Mouse (Mus musculus): ENCODE measurements around the gene Zbtb8b. TPM values are rescaled to one million over a fixed set of nuclear protein-coding genes. Genes with fewer than 3 reads are reported as not detected.

Gene Zbtb8b
- total RNA-seq, 2 experiments from 2014 or later: not detected

DNA sequence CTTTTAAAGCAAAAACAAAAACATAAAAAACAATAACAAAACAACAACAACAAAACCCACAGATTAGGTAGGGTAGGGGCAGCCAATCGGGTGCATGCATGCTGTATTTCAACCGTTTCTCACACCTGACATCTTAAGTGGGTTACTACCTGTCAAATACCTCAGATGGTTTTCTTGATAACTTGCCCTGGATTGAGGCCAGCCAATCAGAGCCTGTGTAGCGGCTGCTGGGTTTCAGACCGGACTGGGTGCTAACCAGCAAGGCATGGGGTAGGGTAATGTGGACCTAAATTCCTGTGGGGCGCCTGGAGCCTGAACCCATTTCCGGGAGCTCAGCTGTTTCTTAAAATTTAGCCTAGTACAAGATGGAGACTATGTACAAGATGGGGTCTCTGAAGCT, 492 bp upstream of the Zbtb8b start:
- ATAC-seq (replicated peaks; ENCODE audit: low FRiP score, poor library complexity, severe bottlenecking): no peak

DNA sequence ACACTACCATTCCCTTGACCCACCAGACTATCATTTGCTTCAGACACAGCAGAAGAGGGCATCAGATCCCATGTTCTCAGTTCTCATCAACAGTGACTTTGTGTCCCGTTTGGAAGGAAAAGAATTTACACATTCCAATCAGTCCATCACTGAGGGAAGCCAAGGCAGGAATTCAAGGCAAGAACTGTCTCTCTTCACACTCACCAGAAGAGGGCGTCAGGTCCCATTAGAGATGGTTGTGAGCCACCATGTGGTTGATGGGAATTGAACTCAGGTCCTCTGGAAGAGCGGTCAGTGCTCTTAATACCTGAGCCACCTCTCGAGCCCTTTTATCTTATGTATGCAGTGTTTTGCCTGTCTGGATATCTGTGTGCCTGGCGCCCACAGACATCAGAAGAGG, 22.3 kb downstream of the Zbtb8b start:
- ATAC-seq (replicated peaks; ENCODE audit: low FRiP score, poor library complexity, severe bottlenecking): no peak

DNA sequence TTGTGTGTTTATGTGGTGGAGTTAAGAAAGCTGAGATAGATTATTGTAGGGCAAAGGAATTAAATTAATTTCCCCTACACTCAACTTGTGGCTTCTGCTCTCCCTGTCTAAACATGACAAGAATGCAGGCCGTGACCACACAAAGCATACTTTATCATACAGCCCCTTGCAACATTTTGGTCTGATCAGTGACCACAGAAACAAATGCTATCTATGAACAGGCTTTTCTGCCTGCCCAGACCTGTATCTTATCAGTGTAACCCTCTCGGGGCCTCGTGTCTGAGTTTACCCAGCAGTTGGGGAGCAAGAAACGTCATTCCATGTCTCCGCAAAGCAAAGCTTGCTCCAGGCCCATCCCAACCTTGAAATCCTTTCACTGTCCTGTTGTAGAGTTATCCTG, 24.2 kb downstream of the Zbtb8b start:
- ATAC-seq (replicated peaks; ENCODE audit: low FRiP score, poor library complexity, severe bottlenecking): no peak

DNA sequence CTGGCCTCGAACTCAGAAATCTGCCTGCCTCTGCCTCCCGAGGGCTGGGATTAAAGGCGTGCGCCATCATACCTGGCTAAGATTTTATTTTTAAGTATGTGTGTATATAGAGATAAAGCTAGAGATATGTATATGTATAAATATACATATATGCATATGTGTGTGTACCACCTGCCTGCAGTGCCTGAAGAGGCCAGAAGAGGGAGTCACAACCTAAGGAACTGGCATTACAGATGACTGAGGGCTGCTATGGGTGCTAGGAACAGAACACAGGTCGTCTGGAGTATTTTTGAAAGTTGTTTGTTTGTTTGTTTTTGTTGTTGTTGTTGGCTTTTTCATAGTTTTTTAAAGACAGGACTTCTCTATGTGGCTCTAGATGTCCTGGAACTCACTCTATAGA, 24.8 kb downstream of the Zbtb8b start:
- no peak for ATAC-seq (replicated peaks; ENCODE audit: low FRiP score, poor library complexity, severe bottlenecking)

DNA sequence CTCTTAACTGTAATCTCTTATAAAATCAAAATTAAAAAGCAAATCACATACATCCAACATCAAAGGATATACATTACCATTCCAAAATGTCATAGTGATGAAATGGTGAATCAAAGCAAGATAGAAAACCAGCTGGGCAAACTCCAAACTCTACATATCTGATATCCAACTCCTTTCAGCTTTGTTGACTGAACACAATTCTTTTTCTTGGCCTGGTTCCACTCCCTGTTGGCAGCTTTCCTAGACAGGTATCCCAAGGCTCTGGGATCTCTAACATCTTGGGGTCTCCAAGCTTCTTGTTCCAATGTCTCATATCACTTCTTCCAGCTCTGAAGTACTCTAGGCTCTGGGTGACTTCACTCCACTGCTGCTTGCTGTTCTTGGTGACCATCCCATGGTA, 29.7 kb downstream of the Zbtb8b start:
- ATAC-seq (replicated peaks; ENCODE audit: low FRiP score, poor library complexity, severe bottlenecking): no peak

DNA sequence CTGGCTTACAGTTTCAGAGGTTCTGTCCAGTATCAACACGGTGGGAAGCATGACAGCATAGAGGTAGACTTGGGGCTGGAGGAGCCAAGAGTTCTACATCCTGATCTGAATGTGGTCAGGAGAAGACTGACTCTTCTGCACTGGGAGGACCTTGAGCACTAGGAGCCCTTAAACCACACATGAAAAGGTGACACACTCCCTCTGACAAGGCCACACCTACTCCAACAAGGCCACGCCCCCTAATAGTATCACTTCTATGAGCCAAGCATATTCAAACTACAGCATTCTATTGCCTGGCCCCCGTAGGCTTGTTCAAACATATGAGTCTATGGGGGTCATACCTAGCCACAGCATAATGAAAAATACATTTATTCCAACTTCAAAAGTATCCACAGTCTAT, 30.1 kb downstream of the Zbtb8b start:
- 0 out of 2 replicates have a peak, but pooled peaks have one; percentile 51 for ATAC-seq (replicated peaks; ENCODE audit: low FRiP score, poor library complexity, severe bottlenecking)

DNA sequence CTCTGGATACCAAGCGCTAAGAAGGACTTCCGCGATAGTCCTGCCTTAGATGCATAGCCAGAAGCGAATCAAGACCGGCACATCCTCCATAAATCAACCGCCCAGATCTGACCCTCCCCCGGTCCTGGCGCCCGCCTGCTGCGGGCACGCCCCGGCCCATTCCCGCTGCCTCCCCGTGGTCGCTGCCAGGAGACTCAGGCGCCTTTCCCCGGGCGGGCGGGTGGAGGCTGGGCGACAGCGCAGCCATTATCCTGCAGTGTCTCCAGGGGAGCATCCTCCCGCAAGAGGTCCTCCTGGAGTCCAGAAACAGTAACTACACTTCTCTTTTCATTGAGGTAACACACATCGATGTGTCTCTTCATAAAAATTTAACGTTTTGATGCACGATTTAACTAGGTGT, 34.2 kb downstream of the Zbtb8b start:
- peak; percentile 81 for ATAC-seq (replicated peaks; ENCODE audit: low FRiP score, poor library complexity, severe bottlenecking)

DNA sequence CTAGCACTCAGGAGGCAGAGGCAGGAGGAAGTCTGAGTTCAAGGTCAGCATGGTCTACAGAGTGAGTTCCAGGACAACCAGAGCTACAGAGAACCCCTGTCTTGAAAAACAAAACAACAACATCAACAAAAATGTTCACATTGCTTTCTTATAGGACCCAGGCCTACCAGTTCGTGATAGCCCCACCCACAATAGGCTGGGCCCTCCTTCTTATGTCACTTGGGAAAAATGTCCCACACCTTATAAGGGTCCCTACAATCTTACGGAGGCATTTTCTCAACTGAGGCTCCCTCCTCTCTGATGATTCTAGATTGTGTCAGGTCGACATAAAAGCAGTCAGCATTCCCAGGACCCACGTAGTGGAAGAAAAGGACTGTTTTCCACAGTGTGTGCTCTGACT, 40.8 kb downstream of the Zbtb8b start:
- ATAC-seq (replicated peaks; ENCODE audit: low FRiP score, poor library complexity, severe bottlenecking): no peak

DNA sequence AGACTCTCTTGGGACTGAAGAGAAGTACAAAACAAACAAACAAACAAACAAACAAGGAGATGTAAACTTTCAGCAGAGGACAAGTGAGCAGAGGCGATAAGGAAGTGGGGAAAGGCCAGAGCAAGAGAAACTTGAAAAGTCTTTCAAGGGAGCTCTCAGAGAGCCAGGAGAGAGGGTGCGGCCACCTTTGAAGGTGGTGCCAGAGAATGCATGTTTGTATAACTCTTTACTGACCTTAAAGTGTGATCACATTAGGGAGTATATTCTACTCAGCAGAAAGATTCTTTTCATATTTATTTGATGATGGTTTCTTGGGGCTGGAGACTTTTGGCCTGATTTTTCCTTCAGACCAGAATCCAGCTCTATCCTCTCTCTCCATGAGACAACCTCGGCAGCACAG, 43.7 kb downstream of the Zbtb8b start:
- ATAC-seq (replicated peaks; ENCODE audit: low FRiP score, poor library complexity, severe bottlenecking): no peak

DNA sequence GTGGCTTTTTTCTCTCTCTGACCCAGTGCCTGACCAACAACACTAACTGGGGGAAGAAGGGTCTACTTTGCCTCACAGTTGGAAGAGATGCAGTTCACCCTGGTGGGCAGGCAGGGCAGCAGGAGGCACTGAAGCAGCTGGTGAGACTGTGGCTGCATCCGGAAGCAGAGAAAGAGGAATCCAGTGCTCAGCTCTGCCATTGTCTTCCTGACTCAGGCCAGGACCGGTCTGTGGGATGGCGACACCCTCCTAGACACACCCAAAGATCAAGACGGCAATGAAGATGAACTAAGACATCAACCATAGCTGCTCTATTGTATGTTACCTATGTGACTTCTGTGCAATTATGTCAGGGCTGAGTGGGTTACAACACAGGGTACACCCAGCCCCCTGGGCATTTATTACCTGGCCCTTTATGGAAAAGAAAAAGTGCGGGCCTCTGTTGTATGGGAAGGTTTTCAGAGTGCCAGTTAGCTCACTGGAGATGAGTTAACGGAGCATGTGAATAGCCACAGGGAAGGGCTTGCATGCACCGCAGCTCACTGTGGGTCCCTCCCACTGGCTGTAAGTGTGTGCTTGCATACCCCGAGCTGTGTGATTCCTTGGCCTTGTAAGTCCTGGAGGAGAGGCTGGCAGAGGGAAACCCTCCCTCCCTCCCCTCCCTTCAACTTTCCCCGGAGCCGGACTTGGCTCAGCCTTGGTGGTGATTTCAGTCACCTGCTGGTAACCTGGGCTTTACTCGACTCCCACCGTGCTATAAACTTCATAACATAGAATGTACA, 46.4 kb downstream of the Zbtb8b start:
- no peak for ATAC-seq (replicated peaks; ENCODE audit: low FRiP score, poor library complexity, severe bottlenecking)

DNA sequence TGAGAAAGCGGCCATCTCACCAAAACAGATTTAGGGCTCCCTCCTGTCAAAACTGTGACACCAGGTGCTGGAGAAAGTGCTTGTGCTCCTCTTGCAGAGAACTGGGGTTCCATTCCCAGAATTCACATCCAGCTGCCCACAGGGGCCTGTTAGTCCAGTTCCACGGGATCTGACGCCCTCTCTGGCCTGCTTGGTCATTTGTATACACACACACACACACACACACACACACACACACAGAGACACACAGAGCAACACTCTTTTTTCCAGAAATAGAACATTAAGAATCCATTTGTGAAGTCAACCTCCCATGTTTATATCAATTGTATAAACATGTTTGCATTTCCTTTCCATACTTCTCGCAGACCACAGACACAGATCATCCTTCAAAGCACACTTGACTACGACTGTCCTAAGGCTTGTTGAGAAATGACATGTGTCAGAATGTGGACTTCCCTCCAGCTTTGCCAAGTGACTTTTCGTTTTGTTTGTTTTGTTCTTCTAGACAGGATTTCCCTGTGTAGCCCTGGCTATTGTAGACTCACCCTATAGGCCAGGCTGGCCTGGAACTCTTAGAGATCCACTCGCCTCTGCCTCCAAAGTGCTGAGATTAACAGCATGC, 49.6 kb downstream of the Zbtb8b start:
- ATAC-seq (replicated peaks; ENCODE audit: low FRiP score, poor library complexity, severe bottlenecking): no peak

DNA sequence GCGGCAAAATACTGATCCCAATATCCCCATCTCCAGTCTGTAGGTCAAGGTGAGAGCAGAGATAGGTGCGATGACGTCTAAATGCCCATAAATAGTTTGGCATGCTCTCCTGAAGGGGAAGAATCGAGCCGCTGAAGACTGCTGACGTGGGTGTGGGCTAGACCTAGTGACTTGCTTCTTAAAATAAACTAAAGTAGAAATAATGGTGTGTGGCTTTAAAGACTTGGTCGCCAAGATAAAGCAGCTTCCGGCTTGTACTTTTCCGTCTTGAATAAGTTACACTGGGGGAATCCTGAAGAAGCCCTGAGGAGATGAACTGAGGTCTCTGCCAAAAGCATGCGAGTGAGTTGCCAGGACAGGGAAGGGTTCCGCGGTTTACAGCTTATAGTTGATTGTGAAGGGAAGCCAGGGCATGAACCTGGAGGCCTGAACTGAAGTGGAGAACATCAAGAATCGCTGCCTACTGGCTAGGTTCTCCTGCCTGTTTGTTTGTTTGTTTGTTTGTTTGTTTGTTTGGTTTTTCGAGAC, 50.4 kb downstream of the Zbtb8b start:
- no peak for ATAC-seq (replicated peaks; ENCODE audit: low FRiP score, poor library complexity, severe bottlenecking)

DNA sequence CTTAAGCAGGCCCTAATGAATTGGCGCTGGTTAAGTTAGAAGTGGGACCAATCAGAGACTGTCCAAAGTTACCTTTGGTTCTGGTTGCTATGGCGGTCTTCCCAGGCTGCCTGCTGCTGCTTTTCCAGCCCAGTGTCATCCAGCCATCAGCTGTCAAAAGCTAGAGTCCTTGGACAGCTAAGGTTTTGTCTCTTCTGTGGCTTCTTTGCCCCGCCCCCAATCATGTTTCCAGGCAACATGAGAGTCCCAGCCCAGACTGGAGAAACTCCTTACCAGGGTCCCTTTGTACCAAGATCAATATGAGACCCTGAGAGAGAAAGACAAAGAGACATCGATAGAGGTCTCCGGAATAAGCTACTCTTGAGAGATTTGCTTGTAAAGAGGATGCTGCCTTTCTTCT, 52.2 kb downstream of the Zbtb8b start:
- no peak for ATAC-seq (replicated peaks; ENCODE audit: low FRiP score, poor library complexity, severe bottlenecking)

DNA sequence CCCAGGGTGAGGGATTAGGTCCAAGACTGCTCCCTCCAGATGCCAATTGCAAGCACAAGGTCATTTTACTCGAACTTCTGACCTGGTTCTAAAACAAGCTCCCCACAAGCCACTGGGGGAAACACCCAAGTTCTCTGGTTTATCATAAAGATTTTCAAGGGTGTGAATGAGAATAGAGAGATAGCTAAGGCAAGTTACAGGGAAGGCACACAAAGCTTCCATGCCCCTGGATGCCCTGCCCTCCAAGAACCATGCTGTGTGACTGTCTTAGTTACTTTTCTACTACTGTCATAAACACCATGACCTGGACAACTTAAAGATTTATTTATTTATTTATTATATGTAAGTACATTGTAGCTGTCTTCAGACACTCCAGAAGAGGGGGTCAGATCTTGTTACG, 53.7 kb downstream of the Zbtb8b start:
- ATAC-seq (replicated peaks; ENCODE audit: low FRiP score, poor library complexity, severe bottlenecking): no peak

DNA sequence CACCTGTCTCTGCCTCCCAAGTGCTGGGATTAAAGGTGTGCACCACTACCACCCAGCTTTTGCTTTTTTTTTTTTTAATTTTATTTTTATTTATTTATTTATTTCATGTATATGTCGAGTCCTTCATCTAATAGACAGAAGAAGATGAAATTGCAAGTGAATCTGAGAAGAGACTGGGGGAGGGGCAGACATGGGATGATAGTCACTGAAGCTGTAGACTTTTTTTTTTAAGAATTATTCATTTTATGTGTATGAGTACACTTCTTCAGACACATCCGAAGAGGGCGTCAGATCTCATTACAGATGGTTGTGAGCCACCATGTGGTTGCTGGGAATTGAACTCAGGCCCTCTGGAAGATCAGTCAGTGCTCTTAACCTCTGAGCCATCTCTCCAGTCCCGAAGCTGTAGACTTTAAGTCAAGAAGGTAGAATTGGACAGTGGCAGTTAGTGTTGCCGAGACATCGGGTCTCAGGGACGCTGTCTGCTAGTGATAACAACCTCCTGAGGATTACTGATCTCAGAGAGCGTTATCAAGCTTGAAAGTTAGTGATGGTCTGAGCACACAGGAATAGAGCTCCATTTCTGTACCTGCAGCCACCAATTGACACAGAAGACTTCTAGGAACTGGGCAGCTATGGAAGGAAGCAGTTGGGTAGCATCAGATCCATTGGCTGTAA, 54.2 kb downstream of the Zbtb8b start:
- ATAC-seq (replicated peaks; ENCODE audit: low FRiP score, poor library complexity, severe bottlenecking): peak; percentile 68

DNA sequence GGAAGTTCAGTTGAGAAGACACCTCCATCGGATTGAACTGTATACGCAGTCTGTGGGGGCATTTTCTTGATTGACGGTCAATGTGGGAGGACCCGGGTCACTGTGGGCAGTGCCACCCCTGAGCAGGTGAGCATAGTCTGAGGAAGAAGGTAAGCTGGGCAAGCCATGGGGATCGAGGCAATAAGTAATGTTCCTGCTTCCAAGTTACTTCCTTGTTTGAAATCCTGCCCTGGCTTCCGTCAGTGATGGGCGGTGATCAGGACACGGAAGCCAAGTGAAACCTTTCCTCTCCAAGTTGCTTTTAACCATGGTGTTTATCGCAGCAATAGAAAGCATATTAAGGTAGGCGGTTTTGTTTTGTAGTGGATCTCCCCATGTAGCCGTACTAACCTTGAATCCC, 55.0 kb downstream of the Zbtb8b start:
- ATAC-seq (replicated peaks; ENCODE audit: low FRiP score, poor library complexity, severe bottlenecking): no peak

DNA sequence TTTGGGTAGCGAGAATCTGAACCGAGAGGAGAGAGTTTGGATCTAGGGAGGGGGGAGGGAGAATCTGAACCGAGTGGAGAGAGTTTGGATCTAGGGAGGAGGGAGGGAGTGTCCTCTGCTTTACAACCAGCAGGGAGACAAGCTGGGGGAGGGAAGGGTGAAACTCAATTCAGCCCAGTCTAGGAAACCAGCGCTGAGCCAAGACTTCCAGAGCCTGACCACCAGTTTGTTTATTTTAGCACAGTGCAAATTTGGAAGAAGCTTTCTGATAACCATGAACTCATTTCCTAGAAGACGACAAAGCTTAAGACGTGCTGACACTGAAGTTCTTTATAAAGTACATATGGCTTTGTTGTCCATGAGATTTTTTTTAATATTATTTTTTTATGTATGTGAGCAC, 56.2 kb downstream of the Zbtb8b start:
- no peak for ATAC-seq (replicated peaks; ENCODE audit: low FRiP score, poor library complexity, severe bottlenecking)

DNA sequence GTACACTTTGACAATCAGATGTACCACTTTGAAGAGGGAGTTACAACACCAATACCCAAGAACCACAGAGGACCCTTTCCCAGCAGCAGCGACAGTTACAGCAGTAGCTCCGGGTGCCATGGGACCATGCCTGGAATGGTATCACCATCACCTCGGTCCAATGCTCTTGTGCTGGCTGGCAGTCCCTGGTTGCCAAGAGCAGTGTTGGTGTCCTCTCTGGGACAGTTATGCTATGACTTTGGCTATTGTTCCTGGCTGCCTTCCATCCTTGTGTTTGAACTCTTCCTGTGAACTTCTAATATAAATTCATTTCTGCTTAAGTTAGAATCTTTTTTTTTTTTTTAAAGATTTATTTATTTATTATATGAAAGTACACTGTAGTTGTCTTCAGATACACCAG, 57.1 kb downstream of the Zbtb8b start:
- no peak for ATAC-seq (replicated peaks; ENCODE audit: low FRiP score, poor library complexity, severe bottlenecking)

DNA sequence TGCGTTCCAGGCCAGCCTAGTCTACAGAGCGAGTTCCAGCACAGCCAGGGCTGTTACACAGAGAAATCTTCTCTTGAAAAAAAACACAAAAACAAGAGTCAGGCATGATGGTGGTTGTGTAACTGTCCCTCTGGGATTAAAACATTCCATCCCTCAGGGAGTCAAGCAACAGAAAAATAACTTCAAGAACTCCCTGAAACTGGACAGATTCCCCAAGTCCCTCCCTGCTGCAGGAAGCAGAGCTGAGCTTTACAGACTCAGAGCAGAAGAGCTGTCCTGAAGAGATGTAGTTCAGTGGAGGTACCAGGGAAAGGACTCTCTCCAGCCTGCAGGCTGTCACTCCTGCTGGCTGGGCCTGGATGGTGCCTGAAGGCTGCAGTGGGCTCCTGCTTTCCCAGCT, 58.2 kb downstream of the Zbtb8b start:
- no peak for ATAC-seq (replicated peaks; ENCODE audit: low FRiP score, poor library complexity, severe bottlenecking)

DNA sequence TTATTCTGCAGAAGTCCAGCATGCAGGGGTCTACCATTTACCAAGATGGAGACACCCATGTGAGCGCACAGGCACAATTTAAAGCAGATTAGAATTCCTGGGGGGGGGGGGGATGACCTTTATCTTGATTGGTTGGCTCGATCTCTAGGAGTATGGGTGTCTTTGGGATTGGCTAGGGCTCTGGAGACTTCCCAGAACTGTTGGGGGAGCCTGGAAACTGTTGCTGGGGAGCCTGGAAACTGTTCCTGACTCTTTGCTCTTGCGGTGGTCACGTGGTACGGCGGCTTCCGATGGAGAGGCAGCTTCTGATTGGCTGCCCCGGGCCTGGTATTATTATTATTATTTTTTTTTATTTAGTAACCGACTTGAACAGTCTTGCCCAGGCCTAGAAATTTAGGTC, 58.6 kb downstream of the Zbtb8b start:
- no peak for ATAC-seq (replicated peaks; ENCODE audit: low FRiP score, poor library complexity, severe bottlenecking)

DNA sequence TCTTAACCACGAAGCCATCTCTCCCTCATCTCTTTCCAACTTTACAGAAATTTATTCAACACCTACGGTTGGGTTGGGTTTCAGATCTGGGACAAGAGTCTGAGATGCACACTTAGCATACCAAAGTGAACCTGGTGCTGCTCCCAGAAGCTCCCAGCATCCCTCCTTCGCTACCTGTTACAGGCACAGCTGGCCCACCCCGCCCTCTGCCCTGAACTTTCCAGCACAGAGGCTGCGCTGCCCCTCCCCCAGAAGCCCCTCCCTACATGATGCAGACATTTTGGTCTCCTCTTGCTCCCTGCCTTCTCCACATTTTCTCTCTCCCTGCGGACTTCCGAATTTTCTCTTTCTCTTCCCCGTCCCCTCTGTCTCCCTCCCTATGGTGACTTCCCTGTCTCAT, 59.5 kb downstream of the Zbtb8b start:
- no peak for ATAC-seq (replicated peaks; ENCODE audit: low FRiP score, poor library complexity, severe bottlenecking)

All from erythroblast, adult 5-6 weeks (primary cell).